Mouse (Mus musculus) kidney, adult 2 months (tissue): ENCODE measurements around the gene Grcc10.

Experiments used
- CTCF ChIP-seq: fragments of 200-500 bp; conservative IDR thresholded peaks from 2 replicates; pipeline ENCODE4 v1.5.1; 2011; ENCODE audit warnings: low read depth, mild to moderate bottlenecking, control low read depth, low read length, moderate library complexity, mixed read lengths; ENCODE audit not compliant: insufficient read depth, insufficient read length
- POLR2A ChIP-seq: fragments of 200-500 bp; IDR thresholded peaks from one replicate; pipeline ENCODE4 v1.6.1; 2011; ENCODE audit warnings: low read depth, low read length, control low read depth

- peak; percentile 77 for TF ChIP-seq CTCF
- TF ChIP-seq POLR2A: no peak
Observed at GRCm38 (mm10) chr6:124716864-124717490, 24.2 kb downstream of the Grcc10 start.
